Mouse (Mus musculus): ENCODE results near the gene Sept6. TPM values are rescaled to one million over a fixed set of nuclear protein-coding genes. Genes with fewer than 3 reads are reported as not detected.

Gene Sept6
- total RNA-seq (2023), result 100 to 1,000 TPM; 162 to 167 TPM

DNA sequence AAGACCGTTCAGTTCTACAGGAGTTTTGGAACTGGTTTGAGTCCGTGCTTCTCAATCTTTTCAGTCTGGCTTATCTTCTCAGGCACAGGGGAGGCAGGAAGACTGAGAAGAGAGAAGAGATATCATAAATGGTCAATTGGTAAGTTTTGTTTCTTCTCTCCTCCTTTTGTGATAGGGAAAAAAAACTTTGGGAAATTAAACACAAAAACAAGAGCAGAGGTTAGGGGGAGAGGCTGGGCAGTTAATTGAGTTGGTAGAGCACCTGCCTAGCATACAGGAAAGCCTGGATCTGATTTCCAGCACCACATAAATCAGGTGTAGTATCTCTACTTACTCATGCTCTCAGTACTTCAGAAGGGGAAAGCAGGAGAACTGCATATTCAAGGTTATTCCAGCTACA is at the start of gene Sept6:
Gene Sept6, minus strand, starts transcription at position 101 of the 400 bp plus-strand sequence.

DNA sequence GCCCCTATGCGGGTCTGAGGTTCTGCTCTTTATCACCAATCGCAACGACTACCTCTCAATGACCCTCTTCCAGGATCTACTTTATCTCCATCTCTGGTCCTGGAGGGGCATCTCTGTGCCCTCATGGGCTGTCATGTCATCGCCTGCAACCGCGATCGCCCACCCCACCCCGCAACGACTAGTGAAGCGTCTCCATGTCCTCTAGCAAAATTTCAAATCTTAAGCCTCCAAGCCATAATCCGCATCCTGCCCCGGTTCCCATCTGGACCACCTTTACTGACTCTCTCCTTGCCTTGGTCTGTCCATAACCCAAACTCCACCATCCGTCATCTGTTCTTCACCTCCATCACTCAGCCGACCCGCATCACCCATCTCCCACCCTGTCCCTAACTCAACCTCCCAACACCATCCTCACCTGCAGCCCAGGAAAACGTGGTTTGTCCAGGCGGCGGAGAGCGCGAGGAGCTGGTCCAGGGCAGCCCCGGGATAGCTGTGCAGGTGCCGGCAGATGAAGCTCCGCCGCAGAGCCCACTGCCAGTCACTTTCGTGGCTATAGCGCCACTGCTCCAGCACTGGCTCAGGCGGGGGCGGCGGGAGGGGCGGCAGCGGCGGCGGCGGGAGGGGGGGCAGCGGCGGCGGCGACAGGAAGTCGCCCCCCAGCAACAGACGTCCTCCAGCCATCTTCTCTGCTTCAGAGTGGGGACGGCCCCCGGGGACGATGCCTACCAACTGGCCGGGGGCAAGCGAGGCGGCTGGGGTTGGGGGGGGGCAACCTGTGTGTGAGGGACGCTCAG is 89.1 kb downstream of the Sept6 start, which contains the start of gene Nkrf:
Gene Nkrf, minus strand, starts transcription at position 579 of the 794 bp plus-strand sequence.

DNA sequence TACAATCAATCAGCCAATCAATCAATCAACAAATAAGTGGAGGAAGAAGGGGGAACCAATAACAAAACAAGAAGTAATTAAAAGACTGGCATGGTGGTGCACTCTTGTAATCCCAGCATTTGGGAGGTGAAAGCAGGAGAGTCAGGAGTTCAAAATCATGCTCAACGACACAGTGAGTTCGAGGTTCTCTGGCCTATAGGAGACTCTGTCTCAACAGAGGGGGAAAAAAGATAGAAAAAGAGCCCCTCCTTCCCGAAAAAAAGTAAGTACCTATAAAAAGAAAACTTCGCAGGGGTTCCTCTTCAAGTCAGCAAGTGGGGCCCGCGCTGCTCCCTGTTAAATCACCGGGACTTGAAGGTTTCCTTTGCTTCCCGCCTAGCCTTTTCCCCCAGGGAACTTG is 117.8 kb downstream of the Sept6 start, which contains the start of the genes Ube2a and C330007P06Rik:
Gene Ube2a, plus strand, starts transcription at position 136 of the 400 bp plus-strand sequence.
Gene C330007P06Rik, minus strand, starts transcription at position 347 of the 400 bp plus-strand sequence.

Other genes with a start within 250 kb of the Sept6 start
- under 1 TPM in 1 of 2 experiments, not detected in 1; 0.64 TPM for gene Slc25a43, start 248.1 kb downstream of the Sept6 start, total RNA-seq (2023)
- gene Slc25a5, start 196.1 kb downstream of the Sept6 start, total RNA-seq (2023), result 100 to 1,000 TPM; 314 to 331 TPM
- gene Ube2a, start 117.9 kb downstream of the Sept6 start, total RNA-seq (2023), result 10 to 100 TPM; 62.5 to 69.3 TPM
- gene C330007P06Rik, start 117.7 kb downstream of the Sept6 start, total RNA-seq (2023), result 10 to 100 TPM; 38.2 to 39.9 TPM
- 10 to 100 TPM; 15.6 to 15.7 TPM for gene Nkrf, start 88.9 kb downstream of the Sept6 start, total RNA-seq (2023)
- gene Sowahd, start 57.1 kb upstream of the Sept6 start, total RNA-seq (2023), result not detected
- 1,000 to 10,000 TPM; 1,621 to 1,624 TPM for gene Rpl39, start 93.6 kb upstream of the Sept6 start, total RNA-seq (2023)
- 10 to 100 TPM; 29.2 to 31.6 TPM for gene Upf3b, start 118.5 kb upstream of the Sept6 start, total RNA-seq (2023)
- 10 to 100 TPM; 14.3 to 19.1 TPM for gene Nkap, start 135.0 kb upstream of the Sept6 start, total RNA-seq (2023)
- under 1 TPM in 1 of 2 experiments, not detected in 1; 0.33 TPM for gene Akap14, start 177.0 kb upstream of the Sept6 start, total RNA-seq (2023)
- gene Ndufa1, start 199.4 kb upstream of the Sept6 start, total RNA-seq (2023), result 100 to 1,000 TPM in 1 of 2 experiments, 10 to 100 TPM in 1; 83.6 to 118 TPM
- 1 to 10 TPM; 3.0 to 3.5 TPM for gene Rnf113a1, start 199.5 kb upstream of the Sept6 start, total RNA-seq (2023)
- not detected for gene Gm9, start 219.2 kb upstream of the Sept6 start, total RNA-seq (2023)
- not detected for gene Rhox1, start 230.5 kb upstream of the Sept6 start, total RNA-seq (2023)